Mouse (Mus musculus) adrenal gland, postnatal 25 days (tissue): ENCODE measurements around the gene Adam12. TPM values are rescaled to one million over a fixed set of nuclear protein-coding genes. Genes with fewer than 3 reads are reported as not detected.

Experiments
- DNase-seq: peaks from one replicate; pipeline ENCODE4 v3.0.0; 2021; ENCODE audit warnings: mixed read lengths
- long read RNA-seq: library from polyadenylated mRNA; stranded (forward); transcript quantifications from one replicate; pipeline ENCODE4 v2.0.0, GENCODE M21; 2021
- total RNA-seq: library from RNA; stranded (reverse); gene quantifications from 2 replicates; pipeline ENCODE4 v1.2.3, GENCODE M21; 2021

Gene Adam12
- total RNA-seq, result 10.2 and 10.5 TPM in 2 replicates
- long read RNA-seq, result 0 reads

- no peak for DNase-seq
Observed at GRCm38 (mm10) chr7:134231378-134232346, at the start of gene Adam12. Gene Adam12, minus strand, starts transcription at chr7:134232146.

GRCm38 (mm10) chr7:134272956-134273355 lies 41.0 kb upstream of the Adam12 start:
- DNase-seq, result no peak

GRCm38 (mm10) chr7:134272421-134272820 lies 40.5 kb upstream of the Adam12 start:
- no peak for DNase-seq

- no peak for DNase-seq
Observed at GRCm38 (mm10) chr7:134265783-134266182, 33.8 kb upstream of the Adam12 start.

GRCm38 (mm10) chr7:134263146-134263906 lies 31.4 kb upstream of the Adam12 start:
- peak; percentile 73 for DNase-seq

GRCm38 (mm10) chr7:134261003-134261701 lies 29.2 kb upstream of the Adam12 start:
- DNase-seq, result peak; percentile 8

- DNase-seq, result no peak
Observed at GRCm38 (mm10) chr7:134250273-134250870, 18.4 kb upstream of the Adam12 start.

GRCm38 (mm10) chr7:134248041-134248440 lies 16.1 kb upstream of the Adam12 start:
- no peak for DNase-seq

- DNase-seq, result no peak
Observed at GRCm38 (mm10) chr7:134246624-134247023, 14.7 kb upstream of the Adam12 start.

- no peak for DNase-seq
Observed at GRCm38 (mm10) chr7:134242773-134243172, 10.8 kb upstream of the Adam12 start.

- DNase-seq, result no peak
Observed at GRCm38 (mm10) chr7:134241212-134241611, 9.3 kb upstream of the Adam12 start.

GRCm38 (mm10) chr7:134240579-134240978 lies 8.6 kb upstream of the Adam12 start:
- no peak for DNase-seq

GRCm38 (mm10) chr7:134238863-134239262 lies 6.9 kb upstream of the Adam12 start:
- DNase-seq, result no peak

GRCm38 (mm10) chr7:134237356-134237755 lies 5.4 kb upstream of the Adam12 start:
- no peak for DNase-seq

- DNase-seq, result no peak
Observed at GRCm38 (mm10) chr7:134236727-134237126, 4.8 kb upstream of the Adam12 start.

- no peak for DNase-seq
Observed at GRCm38 (mm10) chr7:134235552-134235951, 3.6 kb upstream of the Adam12 start.

GRCm38 (mm10) chr7:134230708-134231107 lies 1.2 kb downstream of the Adam12 start:
- DNase-seq, result no peak

GRCm38 (mm10) chr7:134229899-134230298 lies 2.0 kb downstream of the Adam12 start:
- no peak for DNase-seq

- peak; percentile 10 for DNase-seq
Observed at GRCm38 (mm10) chr7:134227773-134228455, 4.0 kb downstream of the Adam12 start.

GRCm38 (mm10) chr7:134227101-134227500 lies 4.8 kb downstream of the Adam12 start:
- DNase-seq, result no peak

GRCm38 (mm10) chr7:134226231-134226630 lies 5.7 kb downstream of the Adam12 start:
- DNase-seq, result no peak
